Mouse (Mus musculus): Measurements from ENCODE around the gene Rnf123. TPM values are rescaled to one million over a fixed set of nuclear protein-coding genes. Genes with fewer than 3 reads are reported as not detected.

Gene Rnf123
- polyA plus RNA-seq, 1 experiment = 82.8 TPM

DNA sequence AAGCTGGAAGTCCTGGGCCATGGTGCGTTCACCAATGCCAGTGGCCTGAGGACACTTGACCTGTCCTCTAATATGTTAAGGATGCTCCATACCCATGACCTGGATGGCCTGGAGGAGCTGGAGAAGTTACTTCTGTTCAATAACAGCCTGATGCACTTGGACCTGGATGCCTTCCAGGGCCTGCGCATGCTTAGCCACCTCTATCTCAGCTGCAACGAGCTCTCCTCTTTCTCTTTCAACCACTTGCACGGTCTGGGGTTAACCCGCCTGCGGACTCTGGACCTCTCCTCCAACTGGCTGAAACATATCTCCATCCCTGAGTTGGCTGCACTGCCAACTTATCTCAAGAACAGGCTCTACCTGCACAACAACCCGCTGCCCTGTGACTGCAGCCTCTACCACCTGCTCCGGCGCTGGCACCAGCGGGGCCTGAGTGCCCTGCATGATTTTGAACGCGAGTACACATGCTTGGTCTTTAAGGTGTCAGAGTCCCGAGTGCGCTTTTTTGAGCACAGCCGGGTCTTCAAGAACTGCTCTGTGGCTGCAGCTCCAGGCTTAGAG lies 29.4 kb downstream of the Rnf123 start:
- H3K27me3 ChIP-seq (ENCODE audit: control insufficient read depth, insufficient read depth, low read length) = no peaks in the 10 kb centered on the region
- no peaks in the 10 kb centered on the region; the same call in 1 of the 2 replicates for H3K36me3 ChIP-seq (ENCODE audit: control insufficient read depth, insufficient read depth, low read length)
- H3K4me3 ChIP-seq (ENCODE audit: control insufficient read depth, low read depth, low read length) = no peak overlapping the region
- TF ChIP-seq CTCF (IDR thresholded peaks at IDR 0.05; ENCODE audit: control insufficient read depth, insufficient read depth, insufficient replicate concordance, low read depth, low read length) (no peak), POLR2A (IDR thresholded peaks at IDR 0.05; ENCODE audit: control insufficient read depth, low read depth, low read length) (no peak)
- H3K27ac ChIP-seq (ENCODE audit: control insufficient read depth, insufficient read depth, low read depth, low read length) = no peak overlapping the region
- peaks cover 6% of the 10 kb centered on the region for H3K4me1 ChIP-seq (ENCODE audit: control insufficient read depth, insufficient read depth, low read length)

DNA sequence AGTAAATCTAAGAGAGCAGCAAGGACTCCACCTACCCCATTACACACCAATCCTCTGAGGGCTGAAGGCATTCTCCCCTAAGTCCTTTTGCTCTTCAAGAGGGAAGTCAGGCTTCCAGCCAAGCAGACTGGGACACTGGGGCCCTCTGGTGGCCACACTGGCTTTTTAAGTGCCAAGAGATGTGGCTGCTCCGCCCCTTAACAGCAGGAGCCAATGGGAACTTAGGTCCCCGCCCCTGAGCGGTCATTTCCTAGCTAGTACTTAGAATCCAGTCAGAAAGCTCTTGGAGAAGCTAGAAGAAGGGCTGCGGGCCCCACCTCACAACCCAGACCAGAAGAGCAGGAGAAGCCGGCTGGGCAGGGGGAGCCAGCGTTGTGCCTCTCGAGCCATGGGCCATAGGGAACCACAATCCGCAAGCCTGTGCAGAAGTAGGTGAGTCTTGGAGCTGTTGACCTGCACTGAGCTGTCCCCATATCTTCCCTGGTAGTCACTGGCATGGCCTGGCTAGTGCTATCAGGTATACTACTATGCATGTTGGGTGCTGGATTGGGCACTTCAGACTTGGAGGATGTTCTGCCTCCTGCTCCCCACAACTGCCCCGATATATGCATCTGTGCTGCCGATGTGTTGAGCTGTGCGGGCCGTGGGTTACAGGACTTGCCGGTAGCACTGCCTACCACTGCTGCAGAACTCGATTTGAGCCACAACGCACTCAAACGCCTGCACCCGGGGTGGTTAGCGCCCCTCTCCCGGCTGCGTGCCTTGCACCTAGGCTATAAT lies 30.1 kb downstream of the Rnf123 start, which contains the start of gene Amigo3:
Amigo3 (plus strand) TSS at position 275 of the 780 bp plus-strand sequence.
- H3K27ac ChIP-seq (ENCODE audit: control insufficient read depth, insufficient read depth, low read depth, low read length) = no peak within 1 kb of the TSS
- TF ChIP-seq CTCF (IDR thresholded peaks at IDR 0.05; ENCODE audit: control insufficient read depth, insufficient read depth, insufficient replicate concordance, low read depth, low read length) (peak; percentile 64), POLR2A (IDR thresholded peaks at IDR 0.05; ENCODE audit: control insufficient read depth, low read depth, low read length) (no peak)
- no peaks in the 10 kb centered on the region; the same call in 1 of the 2 replicates for H3K36me3 ChIP-seq (ENCODE audit: control insufficient read depth, insufficient read depth, low read length)
- peaks cover 6% of the 10 kb centered on the region for H3K4me1 ChIP-seq (ENCODE audit: control insufficient read depth, insufficient read depth, low read length)
- no peaks in the 10 kb centered on the region for H3K27me3 ChIP-seq (ENCODE audit: control insufficient read depth, insufficient read depth, low read length)
- no peak within 1 kb of the TSS for H3K4me3 ChIP-seq (ENCODE audit: control insufficient read depth, low read depth, low read length)

DNA sequence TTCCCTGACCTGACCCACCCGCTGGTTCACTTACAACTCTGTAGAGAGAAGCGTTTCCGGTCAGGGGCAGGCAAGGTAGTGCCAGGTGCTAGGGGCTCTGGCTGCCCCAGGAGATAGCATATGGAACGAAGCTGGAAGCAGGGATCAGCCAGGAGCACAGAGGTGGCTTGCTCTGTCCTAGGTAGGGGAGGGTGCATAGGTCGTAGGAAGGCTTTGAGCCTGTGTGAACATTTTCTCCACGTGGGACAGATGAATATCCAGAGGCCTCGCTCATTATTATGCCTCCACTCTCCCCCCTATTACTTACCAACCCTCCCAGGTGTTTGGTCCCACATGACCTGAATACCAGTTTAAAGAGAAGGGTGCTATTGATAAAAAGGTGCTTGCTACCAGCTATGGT lies 30.7 kb downstream of the Rnf123 start:
- TF ChIP-seq CTCF (IDR thresholded peaks at IDR 0.05; ENCODE audit: control insufficient read depth, insufficient read depth, insufficient replicate concordance, low read depth, low read length) (no peak), POLR2A (IDR thresholded peaks at IDR 0.05; ENCODE audit: control insufficient read depth, low read depth, low read length) (no peak)
- Histone ChIP-seq H3K27ac (ENCODE audit: control insufficient read depth, insufficient read depth, low read depth, low read length) (no peak overlapping the region), H3K36me3 (ENCODE audit: control insufficient read depth, insufficient read depth, low read length) (no peaks in the 10 kb centered on the region; the same call in 1 of the 2 replicates), H3K4me1 (ENCODE audit: control insufficient read depth, insufficient read depth, low read length) (peaks cover 6% of the 10 kb centered on the region), H3K27me3 (ENCODE audit: control insufficient read depth, insufficient read depth, low read length) (no peaks in the 10 kb centered on the region), H3K4me3 (ENCODE audit: control insufficient read depth, low read depth, low read length) (no peak overlapping the region)

DNA sequence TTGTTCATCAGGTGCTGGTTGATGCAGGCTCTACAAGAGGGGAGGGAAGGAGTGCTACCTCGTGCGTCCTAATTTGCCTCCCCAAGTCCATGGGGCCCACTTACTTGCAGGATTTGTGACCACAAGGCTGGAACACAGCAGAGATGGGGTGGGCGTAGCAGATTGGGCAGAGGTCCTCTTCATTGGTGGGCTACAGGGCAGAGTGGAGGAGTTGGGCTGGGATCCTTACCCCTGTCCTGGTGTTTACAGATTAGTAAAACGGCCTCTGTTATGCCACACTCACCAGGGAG lies 31.3 kb downstream of the Rnf123 start:
- Histone ChIP-seq H3K4me1 (ENCODE audit: control insufficient read depth, insufficient read depth, low read length) (peaks cover 6% of the 10 kb centered on the region), H3K27ac (ENCODE audit: control insufficient read depth, insufficient read depth, low read depth, low read length) (no peak overlapping the region), H3K27me3 (ENCODE audit: control insufficient read depth, insufficient read depth, low read length) (no peaks in the 10 kb centered on the region), H3K36me3 (ENCODE audit: control insufficient read depth, insufficient read depth, low read length) (no peaks in the 10 kb centered on the region; the same call in 1 of the 2 replicates), H3K4me3 (ENCODE audit: control insufficient read depth, low read depth, low read length) (no peak overlapping the region)
- TF ChIP-seq POLR2A (IDR thresholded peaks at IDR 0.05; ENCODE audit: control insufficient read depth, low read depth, low read length) = no peak
- no peak for TF ChIP-seq CTCF (IDR thresholded peaks at IDR 0.05; ENCODE audit: control insufficient read depth, insufficient read depth, insufficient replicate concordance, low read depth, low read length)

DNA sequence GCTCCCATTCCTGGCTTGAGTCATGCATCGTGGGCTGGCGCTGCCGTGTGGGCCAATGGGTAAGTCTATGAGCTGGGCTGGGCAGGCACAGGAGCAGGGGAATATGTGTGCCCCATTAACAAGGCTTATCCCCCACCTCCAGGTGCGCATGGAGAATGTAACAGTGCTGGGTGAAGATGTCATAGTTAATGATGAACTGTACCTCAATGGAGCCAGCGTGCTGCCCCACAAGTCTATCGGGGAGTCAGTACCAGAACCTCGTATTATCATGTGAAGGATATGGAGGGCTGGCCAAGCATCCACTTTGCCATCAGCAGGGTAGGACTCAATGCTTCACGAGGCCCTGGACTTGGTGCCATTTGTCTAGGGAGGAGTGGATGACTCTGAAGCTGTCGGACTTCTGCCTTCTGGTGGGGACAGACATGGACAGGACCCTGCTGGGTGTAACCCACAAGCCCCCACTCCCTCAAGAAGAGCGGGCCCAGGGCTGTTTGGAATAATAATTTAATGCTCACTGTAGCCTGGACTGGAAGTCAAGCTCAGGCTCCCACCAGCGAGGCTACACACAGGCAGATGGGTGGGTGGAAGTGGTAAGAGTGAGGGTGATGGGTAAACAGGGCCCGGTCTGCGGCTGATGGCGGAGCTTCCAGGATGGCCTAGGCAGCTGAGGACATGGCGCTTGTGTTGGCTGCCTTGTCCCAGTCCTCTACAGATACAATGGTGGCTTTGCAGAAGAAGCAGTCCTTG lies 31.8 kb downstream of the Rnf123 start:
- peak overlapping the region; percentile 99 for H3K4me3 ChIP-seq (ENCODE audit: control insufficient read depth, low read depth, low read length)

DNA sequence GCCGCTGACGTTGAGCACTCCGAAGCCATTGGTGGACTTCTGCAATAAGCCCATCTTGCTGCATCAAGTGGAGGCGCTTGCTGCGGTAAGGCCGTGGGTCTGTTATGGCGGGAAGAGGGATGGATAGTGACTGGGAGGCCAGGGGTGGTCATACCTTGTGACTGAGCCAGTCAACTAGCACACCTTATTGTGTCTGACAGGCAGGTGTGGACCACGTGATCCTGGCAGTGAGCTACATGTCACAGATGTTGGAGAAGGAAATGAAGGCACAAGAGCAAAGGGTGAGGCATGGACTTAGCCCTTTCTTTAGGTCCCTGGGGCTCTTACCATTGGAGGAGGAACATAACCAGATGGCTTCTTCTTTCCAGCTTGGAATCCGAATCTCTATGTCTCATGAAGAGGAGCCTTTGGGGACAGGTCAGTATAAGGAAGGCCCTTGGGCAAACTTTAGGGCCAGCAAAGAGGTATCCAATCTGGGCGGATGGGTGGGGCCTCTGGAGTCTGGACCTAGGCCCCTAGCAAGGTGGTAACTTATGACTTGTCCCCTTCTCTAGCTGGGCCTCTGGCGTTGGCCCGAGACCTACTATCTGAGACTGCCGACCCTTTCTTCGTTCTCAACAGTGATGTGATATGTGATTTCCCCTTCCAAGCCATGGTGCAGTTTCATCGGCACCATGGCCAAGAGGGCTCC lies 33.4 kb downstream of the Rnf123 start:
- TF ChIP-seq CTCF (IDR thresholded peaks at IDR 0.05; ENCODE audit: control insufficient read depth, insufficient read depth, insufficient replicate concordance, low read depth, low read length) = peak; percentile 2; the same call in 1 of the 2 replicates
- TF ChIP-seq POLR2A (IDR thresholded peaks at IDR 0.05; ENCODE audit: control insufficient read depth, low read depth, low read length) = no peak
- H3K4me1 ChIP-seq (ENCODE audit: control insufficient read depth, insufficient read depth, low read length) = peaks cover 6% of the 10 kb centered on the region
- peak overlapping the region; percentile 99 for H3K4me3 ChIP-seq (ENCODE audit: control insufficient read depth, low read depth, low read length)
- no peaks in the 10 kb centered on the region for H3K27me3 ChIP-seq (ENCODE audit: control insufficient read depth, insufficient read depth, low read length)
- no peaks in the 10 kb centered on the region; the same call in 1 of the 2 replicates for H3K36me3 ChIP-seq (ENCODE audit: control insufficient read depth, insufficient read depth, low read length)
- peak overlapping the region; percentile 97 for H3K27ac ChIP-seq (ENCODE audit: control insufficient read depth, insufficient read depth, low read depth, low read length)

More for the DNA sequence above, 31.8 kb downstream of the Rnf123 start:
- no peak overlapping the region for H3K27ac ChIP-seq (ENCODE audit: control insufficient read depth, insufficient read depth, low read depth, low read length)
- H3K4me1 ChIP-seq (ENCODE audit: control insufficient read depth, insufficient read depth, low read length) = peaks cover 6% of the 10 kb centered on the region
- TF ChIP-seq CTCF (IDR thresholded peaks at IDR 0.05; ENCODE audit: control insufficient read depth, insufficient read depth, insufficient replicate concordance, low read depth, low read length) (no peak), POLR2A (IDR thresholded peaks at IDR 0.05; ENCODE audit: control insufficient read depth, low read depth, low read length) (no peak)
- H3K27me3 ChIP-seq (ENCODE audit: control insufficient read depth, insufficient read depth, low read length) = no peaks in the 10 kb centered on the region
- no peaks in the 10 kb centered on the region; the same call in 1 of the 2 replicates for H3K36me3 ChIP-seq (ENCODE audit: control insufficient read depth, insufficient read depth, low read length)
